Mouse (Mus musculus) embryo, embryonic 9.5 days (tissue): ENCODE data around the gene Fgf14.
"Not testable (repeated sequence)": the region's sequence is repeated elsewhere in the genome, so short reads cannot be mapped to it uniquely, and the experiment has no call there.

ENCODE experiments used
- DNase-seq: peaks from one replicate; pipeline ENCODE4 v3.0.0-alpha.2; 2017; ENCODE audit errors: extremely low spot score

Fgf14 gene

DNA sequence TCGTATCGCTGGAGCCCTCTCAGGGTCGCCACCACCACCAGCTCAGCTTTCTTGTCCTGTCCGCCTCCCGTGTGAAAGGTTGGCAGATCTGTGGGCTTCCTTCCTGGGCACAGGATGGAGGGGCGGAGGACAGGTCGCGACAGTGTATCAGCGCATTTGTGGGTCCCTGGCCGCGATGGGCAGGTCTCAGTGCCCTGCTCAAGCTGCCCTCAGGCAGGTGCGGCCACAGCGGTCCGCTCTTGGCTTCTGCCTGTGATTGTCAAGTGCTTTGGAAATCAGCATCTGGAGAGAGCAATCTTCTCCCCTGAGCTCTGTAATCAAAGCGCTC, 484.1 kb downstream of the Fgf14 start:
- DNase-seq = no peak

GRCm38 (mm10) chr14:124191913-124192814, 484.8 kb downstream of the Fgf14 start:
- DNase-seq = peak; percentile 64

GRCm38 (mm10) chr14:124180265-124180664, 496.7 kb downstream of the Fgf14 start:
- no peak for DNase-seq

- DNase-seq = no peak
These were observed 502.8 kb downstream of the Fgf14 start for GRCm38 (mm10) chr14:124174111-124174510.

DNA sequence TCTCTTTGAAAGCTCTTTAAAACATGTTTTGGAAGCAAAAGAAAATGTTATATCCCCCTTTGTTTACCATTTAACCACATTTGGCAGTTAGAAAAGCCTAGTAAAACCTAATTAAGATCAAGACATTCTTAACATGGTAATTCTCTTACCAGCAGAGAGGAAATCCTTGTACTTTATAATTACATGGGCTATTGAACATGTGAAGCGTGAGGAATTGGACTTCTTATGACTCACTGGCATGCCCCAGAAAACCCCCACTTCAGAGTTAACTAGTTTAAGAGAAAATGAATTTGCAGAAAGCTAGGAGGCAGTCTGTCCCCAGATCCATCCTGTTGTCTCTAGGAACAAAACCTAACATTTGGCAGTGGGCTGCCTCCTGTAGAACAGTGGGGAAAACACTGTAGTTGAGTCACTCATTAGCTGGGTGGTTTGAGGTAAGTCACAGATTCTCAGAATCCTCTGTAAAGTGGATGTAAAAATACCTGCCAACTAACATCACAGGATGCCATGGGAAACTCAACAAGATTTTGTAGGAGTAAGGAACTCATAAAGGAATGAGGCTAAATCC, 513.2 kb downstream of the Fgf14 start:
- no peak for DNase-seq

DNA sequence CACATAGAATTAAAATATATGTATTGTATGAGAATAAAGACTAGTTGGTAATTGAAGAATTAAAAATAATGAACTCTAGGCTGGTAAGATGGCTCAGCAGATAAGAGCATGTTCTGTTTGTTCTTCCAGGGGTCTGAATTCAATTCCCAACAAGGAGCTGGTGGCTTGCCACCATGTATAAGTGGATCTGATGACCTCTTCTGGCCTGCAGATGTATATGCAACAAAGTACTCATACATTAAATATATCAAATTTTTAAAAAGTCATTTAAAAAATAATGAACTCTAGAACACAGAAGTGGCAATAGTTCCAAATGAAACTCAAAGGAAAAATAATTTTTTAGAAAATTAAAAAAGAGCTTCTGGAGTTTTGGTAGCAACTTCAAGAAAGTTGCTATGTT, 529.5 kb downstream of the Fgf14 start:
- DNase-seq = no peak

GRCm38 (mm10) chr14:124107205-124107873, 569.6 kb downstream of the Fgf14 start:
- DNase-seq = no peak

GRCm38 (mm10) chr14:124083126-124083525, 593.8 kb downstream of the Fgf14 start:
- no peak for DNase-seq

- no peak for DNase-seq
These were observed 632.9 kb downstream of the Fgf14 start for GRCm38 (mm10) chr14:124044016-124044415.

- no peak for DNase-seq
These were observed 636.3 kb downstream of the Fgf14 start for GRCm38 (mm10) chr14:124040651-124041050.

GRCm38 (mm10) chr14:124037434-124037833, 639.5 kb downstream of the Fgf14 start:
- no peak for DNase-seq

DNA sequence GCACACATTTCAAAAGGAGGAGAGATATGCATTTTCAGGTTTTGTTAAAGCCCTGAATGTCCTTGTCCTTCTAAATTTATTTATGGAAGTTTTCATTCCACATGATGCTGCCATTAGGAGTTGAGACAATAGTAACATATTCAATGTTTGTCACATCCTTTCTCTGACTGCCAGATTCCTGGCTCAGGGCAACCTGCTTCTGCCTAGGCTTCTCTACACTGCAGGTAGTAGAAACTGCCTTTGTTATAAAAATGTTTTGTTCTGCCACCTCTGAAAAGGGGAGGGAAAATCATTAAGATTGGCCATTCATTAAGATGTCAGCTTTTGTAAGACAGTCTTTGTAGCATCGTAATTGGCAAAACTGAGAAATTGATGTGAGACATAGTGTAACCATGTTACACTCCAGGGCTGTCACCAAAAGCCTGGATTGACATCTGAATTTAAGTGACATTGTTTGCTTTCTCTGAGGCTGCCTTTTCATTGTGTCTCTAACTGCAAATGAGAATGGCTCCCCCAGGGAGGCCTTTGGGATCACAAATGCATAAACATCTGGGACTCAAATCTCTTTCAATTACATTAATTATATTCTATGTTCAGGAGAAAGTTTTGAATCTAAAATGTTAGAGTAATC, 640.2 kb downstream of the Fgf14 start:
- no peak for DNase-seq

DNA sequence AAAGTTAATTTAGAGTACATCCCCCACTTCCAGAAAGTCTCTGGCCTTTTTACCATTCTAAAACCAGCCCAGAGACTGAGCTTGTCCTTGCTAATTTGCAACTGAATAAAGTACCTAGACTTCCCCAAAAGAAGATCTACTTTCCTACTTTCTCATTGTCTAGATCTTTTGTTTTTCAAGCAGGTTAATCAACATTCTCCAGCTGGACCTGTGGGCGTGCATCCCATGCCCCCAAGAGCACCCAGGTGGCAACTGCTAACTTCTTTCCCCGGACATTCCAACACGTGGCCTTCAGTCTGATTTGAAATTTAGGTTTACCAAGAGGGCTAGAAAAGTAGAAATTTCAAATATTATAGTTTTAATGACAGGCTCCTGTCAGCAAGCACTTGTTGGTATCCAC, 643.6 kb downstream of the Fgf14 start:
- DNase-seq = not testable (repeated sequence)

DNA sequence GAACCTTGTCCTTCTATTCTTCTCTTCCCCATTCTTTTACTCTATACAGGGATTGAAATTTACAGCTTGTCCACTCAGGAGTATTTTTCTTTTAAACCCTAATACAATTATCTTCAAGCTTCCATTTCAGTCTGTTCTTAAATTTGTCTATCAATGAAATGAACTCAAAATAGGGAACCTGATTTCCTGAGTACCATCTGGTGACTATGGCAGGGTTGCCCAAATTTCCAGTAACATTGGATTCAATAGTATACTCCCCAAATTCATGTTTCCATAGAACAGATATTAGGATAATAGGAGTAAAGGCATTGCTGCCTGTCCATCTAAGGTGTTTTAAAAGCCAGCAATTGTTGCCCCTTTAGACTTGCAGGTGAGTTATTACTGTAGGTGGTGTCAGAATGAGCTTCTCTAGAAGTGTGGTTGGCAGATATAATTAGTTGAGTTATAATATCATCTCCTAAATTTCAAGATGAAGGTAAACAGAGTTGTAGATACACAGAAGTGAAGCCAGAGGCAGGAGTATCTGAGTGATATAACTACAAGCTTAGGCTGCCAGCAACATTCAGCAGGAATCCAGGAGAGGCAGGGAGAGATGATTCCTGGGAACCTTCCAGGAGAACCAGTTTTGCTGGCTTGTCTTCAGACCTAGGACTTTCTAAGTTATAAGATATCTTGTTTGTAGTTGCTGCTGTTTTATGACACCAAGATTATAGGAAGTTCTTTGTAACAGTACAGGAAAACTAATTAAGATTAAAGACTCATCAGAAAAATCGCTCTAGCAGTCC, 648.8 kb downstream of the Fgf14 start:
- DNase-seq = no peak

DNA sequence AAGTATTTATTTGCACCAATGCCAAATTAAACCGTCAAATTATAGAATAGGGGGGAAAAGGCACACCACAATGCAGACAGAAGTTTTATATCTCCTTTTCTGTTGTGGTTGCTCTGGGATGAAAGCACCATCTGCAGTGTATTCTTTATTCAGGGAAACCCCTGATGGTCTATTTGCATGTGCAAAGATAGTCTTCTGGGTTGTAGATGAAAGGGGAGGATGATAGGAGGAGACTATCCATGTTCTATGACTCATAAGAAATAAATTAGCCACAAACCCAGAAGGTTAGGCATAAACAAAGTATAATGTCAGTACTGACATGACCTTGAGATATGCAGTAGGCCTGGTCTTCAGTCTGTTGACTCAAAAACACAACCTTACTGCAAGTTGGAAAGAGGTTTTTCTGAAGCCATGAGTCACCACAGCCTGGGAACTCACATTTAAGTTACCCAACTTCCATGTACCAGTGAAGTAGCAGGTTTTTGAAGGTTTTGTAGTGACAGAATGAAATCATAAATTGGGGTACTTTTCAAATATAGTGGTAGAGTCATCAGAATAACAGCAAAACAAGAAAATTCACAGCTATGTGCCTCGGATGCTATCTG, 686.2 kb downstream of the Fgf14 start:
- DNase-seq = no peak

- DNase-seq = no peak
These were observed 708.9 kb downstream of the Fgf14 start for GRCm38 (mm10) chr14:123967996-123968395.

GRCm38 (mm10) chr14:123966531-123966930, 710.4 kb downstream of the Fgf14 start:
- DNase-seq = no peak
